Mouse (Mus musculus): ENCODE data around the gene G6pc. TPM values are rescaled to one million over a fixed set of nuclear protein-coding genes. Genes with fewer than 3 reads are reported as not detected.
A peak's percentile ranks its signal among the peaks of the same experiment; 100 is the strongest.

The G6pc gene
- polyA plus RNA-seq, 2 experiments = not detected

DNA sequence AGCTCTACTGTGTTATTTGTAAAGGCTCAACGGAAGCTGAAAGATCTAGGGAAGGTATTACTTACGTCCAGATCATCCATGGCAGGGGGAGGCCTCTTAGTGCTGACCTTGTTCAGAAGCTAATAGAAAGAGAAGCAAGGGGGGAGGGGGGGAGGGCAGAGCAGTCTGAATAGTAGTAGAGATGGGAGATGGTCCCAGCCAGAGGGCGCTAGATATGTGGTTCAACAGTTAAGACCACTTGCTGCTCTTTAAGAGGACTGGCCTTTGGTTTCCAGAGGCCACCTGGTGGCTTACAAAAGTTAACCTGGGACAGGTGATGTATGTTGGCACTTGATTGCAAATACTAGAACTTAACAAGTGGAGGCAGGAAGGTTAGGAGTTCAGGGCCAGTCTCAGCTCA, 52.2 kb downstream of the G6pc start:
- WGBS = 33% methylated on average over 3 of the region's 3 CpGs
- H3K4me1 ChIP-seq (ENCODE audit: control insufficient read depth, insufficient read depth, low read length) = peaks cover 15% of the 10 kb centered on the region
- no peak for TF ChIP-seq POLR2A (IDR thresholded peaks at IDR 0.05; ENCODE audit: borderline replicate concordance, extremely low read depth, insufficient read depth, insufficient read length)
- H3K36me3 ChIP-seq (ENCODE audit: control insufficient read depth, insufficient read depth, low read length) = no peaks in the 10 kb centered on the region
- H3K9ac ChIP-seq (ENCODE audit: low read depth, low read length, severe bottlenecking) = no peak overlapping the region
- no peaks in the 10 kb centered on the region for H3K27me3 ChIP-seq (ENCODE audit: control insufficient read depth, insufficient read depth, low read length)
- no peaks in the 10 kb centered on the region for H3K9me3 ChIP-seq (ENCODE audit: control insufficient read depth, low read length)
- no peak for ATAC-seq (ENCODE audit: low FRiP score, low read depth)
- H3K4me3 ChIP-seq (replicated peaks; ENCODE audit: low read length) = no peak overlapping the region
- H3K4me2 ChIP-seq (replicated peaks; ENCODE audit: low read depth, low read length, severe bottlenecking) = no peak overlapping the region
- no peak overlapping the region for H3K27ac ChIP-seq (replicated peaks; ENCODE audit: low read depth, low read length)
- DNase-seq (ENCODE audit: low spot score) = no peak

DNA sequence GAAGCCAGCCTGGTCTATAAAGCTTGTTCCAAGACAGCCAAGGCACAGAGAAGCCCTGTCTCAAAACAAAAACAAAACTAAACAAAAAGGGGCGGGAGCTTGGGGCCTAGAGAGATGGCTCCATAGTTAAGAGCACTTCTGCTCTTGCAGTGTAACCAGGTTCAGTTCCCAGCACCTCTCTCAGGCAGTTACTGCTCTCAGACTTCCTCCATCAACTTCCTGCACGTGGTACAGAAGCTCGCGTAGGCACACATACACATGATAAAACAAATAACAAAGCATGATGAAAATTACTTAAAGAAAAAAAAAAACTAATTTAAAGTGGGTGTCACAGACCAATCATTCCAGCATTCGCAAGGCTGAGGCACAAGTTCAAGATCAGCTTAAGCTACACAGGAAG, 52.8 kb downstream of the G6pc start:
- Histone ChIP-seq H3K4me3 (replicated peaks; ENCODE audit: low read length) (no peak overlapping the region), H3K27me3 (ENCODE audit: control insufficient read depth, insufficient read depth, low read length) (no peaks in the 10 kb centered on the region), H3K4me2 (replicated peaks; ENCODE audit: low read depth, low read length, severe bottlenecking) (no peak overlapping the region), H3K27ac (replicated peaks; ENCODE audit: low read depth, low read length) (no peak overlapping the region), H3K9ac (ENCODE audit: low read depth, low read length, severe bottlenecking) (no peak overlapping the region), H3K36me3 (ENCODE audit: control insufficient read depth, insufficient read depth, low read length) (no peaks in the 10 kb centered on the region), H3K4me1 (ENCODE audit: control insufficient read depth, insufficient read depth, low read length) (peaks cover 15% of the 10 kb centered on the region), H3K9me3 (ENCODE audit: control insufficient read depth, low read length) (no peaks in the 10 kb centered on the region)
- ATAC-seq (ENCODE audit: low FRiP score, low read depth) = no peak
- WGBS = 87% methylated on average over 5 of the region's 5 CpGs
- no peak for DNase-seq (ENCODE audit: low spot score)
- TF ChIP-seq POLR2A (IDR thresholded peaks at IDR 0.05; ENCODE audit: borderline replicate concordance, extremely low read depth, insufficient read depth, insufficient read length) = no peak

DNA sequence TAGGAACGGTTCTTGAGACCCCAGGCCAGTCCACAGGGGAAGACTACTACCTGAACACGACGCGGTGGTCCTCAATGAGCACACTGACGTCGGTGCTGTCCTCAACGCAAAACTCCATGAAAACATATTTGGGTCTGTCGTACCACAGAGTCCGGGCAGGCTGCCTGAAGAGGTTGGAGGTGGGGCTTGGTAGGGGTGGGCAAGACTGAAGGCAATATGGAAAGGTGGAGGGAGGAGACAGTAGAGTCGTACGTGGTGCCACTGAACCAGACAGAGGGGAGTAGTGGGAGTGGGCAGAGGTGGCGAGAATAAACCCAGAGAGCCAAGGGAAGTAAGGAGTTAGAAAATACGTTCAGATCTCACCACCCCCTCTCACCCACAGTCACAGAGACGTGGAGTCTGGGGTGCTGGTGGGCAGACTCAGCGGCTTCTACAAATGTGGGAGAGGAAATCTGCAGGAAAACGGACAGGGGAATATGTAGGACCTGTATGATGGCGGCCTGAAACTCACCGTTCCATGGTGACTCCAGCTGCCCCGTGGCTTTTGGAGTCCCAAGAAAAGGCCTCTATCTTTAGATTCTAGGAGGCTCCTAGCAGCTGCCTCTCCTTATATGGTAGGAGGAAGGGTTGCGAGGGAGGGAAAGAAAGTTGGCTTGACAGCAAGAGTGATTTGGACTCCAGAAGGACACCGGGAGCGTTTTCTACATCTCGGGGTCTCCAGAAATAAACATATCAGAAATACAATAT, 56.9 kb downstream of the G6pc start, which contains the start of gene Gm27029:
Gene Gm27029, minus strand, starts transcription at position 692 of the 747 bp plus-strand sequence.
- H3K9ac ChIP-seq (ENCODE audit: low read depth, low read length, severe bottlenecking) = peak within 1 kb of the TSS; percentile 73
- peaks cover under 1% of the 10 kb centered on the region for H3K36me3 ChIP-seq (ENCODE audit: control insufficient read depth, insufficient read depth, low read length)
- H3K4me3 ChIP-seq (replicated peaks; ENCODE audit: low read length) = peak within 1 kb of the TSS; percentile 97
- H3K9me3 ChIP-seq (ENCODE audit: control insufficient read depth, low read length) = no peaks in the 10 kb centered on the region
- DNase-seq (ENCODE audit: low spot score) = no peak
- peaks cover 19% of the 10 kb centered on the region for H3K4me1 ChIP-seq (ENCODE audit: control insufficient read depth, insufficient read depth, low read length)
- ATAC-seq (ENCODE audit: low FRiP score, low read depth) = peak; percentile 76
- H3K27me3 ChIP-seq (ENCODE audit: control insufficient read depth, insufficient read depth, low read length) = no peaks in the 10 kb centered on the region
- no peak for TF ChIP-seq POLR2A (IDR thresholded peaks at IDR 0.05; ENCODE audit: borderline replicate concordance, extremely low read depth, insufficient read depth, insufficient read length)
- WGBS = 4% methylated on average over 23 of the region's 23 CpGs
- H3K27ac ChIP-seq (replicated peaks; ENCODE audit: low read depth, low read length) = peak within 1 kb of the TSS; percentile 72
- peak within 1 kb of the TSS; percentile 82 for H3K4me2 ChIP-seq (replicated peaks; ENCODE audit: low read depth, low read length, severe bottlenecking)

- Histone ChIP-seq H3K4me2 (replicated peaks; ENCODE audit: low read depth, low read length, severe bottlenecking) (peak within 1 kb of the TSS; percentile 82), H3K9ac (ENCODE audit: low read depth, low read length, severe bottlenecking) (peak within 1 kb of the TSS; percentile 73), H3K27me3 (ENCODE audit: control insufficient read depth, insufficient read depth, low read length) (no peaks in the 10 kb centered on the region), H3K4me1 (ENCODE audit: control insufficient read depth, insufficient read depth, low read length) (peaks cover 19% of the 10 kb centered on the region), H3K4me3 (replicated peaks; ENCODE audit: low read length) (peak within 1 kb of the TSS; percentile 97), H3K27ac (replicated peaks; ENCODE audit: low read depth, low read length) (peak within 1 kb of the TSS; percentile 72), H3K36me3 (ENCODE audit: control insufficient read depth, insufficient read depth, low read length) (peaks cover 10% of the 10 kb centered on the region), H3K9me3 (ENCODE audit: control insufficient read depth, low read length) (no peaks in the 10 kb centered on the region)
- DNase-seq (ENCODE audit: low spot score) (peak; percentile 97), ATAC-seq (ENCODE audit: low FRiP score, low read depth) (peak; percentile 95)
- 1% methylated on average over 72 of the region's 81 CpGs for WGBS
- peak; percentile 50; the same call in 1 of the 2 replicates for TF ChIP-seq POLR2A (IDR thresholded peaks at IDR 0.05; ENCODE audit: borderline replicate concordance, extremely low read depth, insufficient read depth, insufficient read length)
These were observed 57.8 kb downstream of the G6pc start, which contains the start of the genes Rundc1 and Ptges3l for GRCm38 (mm10) chr11:101424925-101425813. TSS of gene Rundc1 (plus strand) at chr11:101425085. TSS of gene Ptges3l (minus strand) at chr11:101425333.

GRCm38 (mm10) chr11:101426165-101426564, 58.8 kb downstream of the G6pc start:
- DNase-seq (ENCODE audit: low spot score) = no peak
- TF ChIP-seq POLR2A (IDR thresholded peaks at IDR 0.05; ENCODE audit: borderline replicate concordance, extremely low read depth, insufficient read depth, insufficient read length) = no peak
- Histone ChIP-seq H3K9me3 (ENCODE audit: control insufficient read depth, low read length) (no peaks in the 10 kb centered on the region), H3K4me3 (replicated peaks; ENCODE audit: low read length) (peak overlapping the region; percentile 97), H3K36me3 (ENCODE audit: control insufficient read depth, insufficient read depth, low read length) (peaks cover 19% of the 10 kb centered on the region), H3K4me2 (replicated peaks; ENCODE audit: low read depth, low read length, severe bottlenecking) (peak overlapping the region; percentile 82), H3K27me3 (ENCODE audit: control insufficient read depth, insufficient read depth, low read length) (no peaks in the 10 kb centered on the region), H3K4me1 (ENCODE audit: control insufficient read depth, insufficient read depth, low read length) (peaks cover 19% of the 10 kb centered on the region), H3K27ac (replicated peaks; ENCODE audit: low read depth, low read length) (no peak overlapping the region), H3K9ac (ENCODE audit: low read depth, low read length, severe bottlenecking) (0 out of 2 replicates have a peak overlapping the region, but pooled peaks have one; percentile 73)
- 61% methylated on average over 8 of the region's 8 CpGs for WGBS
- ATAC-seq (ENCODE audit: low FRiP score, low read depth) = no peak

Small RNAs within 50 kb of the gene (microRNA-seq; reads per million reads assigned to microRNA genes)
- not detected for gene Gm25593
- gene Mir6929 = not detected

Other genes with a start within 250 kb of the G6pc start
- gene Retreg3, start 247.7 kb upstream of the G6pc start, polyA plus RNA-seq (2012; rRNA removed) = 53.6 and 65.4 TPM in 2 replicates
- 11.3 and 12.7 TPM in 2 replicates for gene Retreg3, start 247.7 kb upstream of the G6pc start, polyA plus RNA-seq (2014; fragmentation: Nextera tagmentation; extraction: Ambion mirVana)
- gene Tubg1, start 247.6 kb upstream of the G6pc start, polyA plus RNA-seq (2012; rRNA removed) = 32.4 and 36.8 TPM in 2 replicates
- 52.5 and 52.7 TPM in 2 replicates for gene Tubg1, start 247.6 kb upstream of the G6pc start, polyA plus RNA-seq (2014; fragmentation: Nextera tagmentation; extraction: Ambion mirVana)
- 6.2 and 7.3 TPM in 2 replicates for gene Tubg2, start 211.7 kb upstream of the G6pc start, polyA plus RNA-seq (2012; rRNA removed)
- 7.1 and 8.0 TPM in 2 replicates for gene Tubg2, start 211.7 kb upstream of the G6pc start, polyA plus RNA-seq (2014; fragmentation: Nextera tagmentation; extraction: Ambion mirVana)
- 1.5 and 2.1 TPM in 2 replicates for gene Cntnap1, start 197.0 kb upstream of the G6pc start, polyA plus RNA-seq (2012; rRNA removed)
- 0.56 and 0.64 TPM in 2 replicates for gene Cntnap1, start 197.0 kb upstream of the G6pc start, polyA plus RNA-seq (2014; fragmentation: Nextera tagmentation; extraction: Ambion mirVana)
- gene Plekhh3, start 196.2 kb upstream of the G6pc start, polyA plus RNA-seq (2012; rRNA removed) = 17.4 and 20.6 TPM in 2 replicates
- gene Plekhh3, start 196.2 kb upstream of the G6pc start, polyA plus RNA-seq (2014; fragmentation: Nextera tagmentation; extraction: Ambion mirVana) = 19.6 and 20.5 TPM in 2 replicates
- 0.09 and 0.17 TPM in 2 replicates for gene Ccr10, start 192.1 kb upstream of the G6pc start, polyA plus RNA-seq (2012; rRNA removed)
- gene Ccr10, start 192.1 kb upstream of the G6pc start, polyA plus RNA-seq (2014; fragmentation: Nextera tagmentation; extraction: Ambion mirVana) = 0.11 and 0.41 TPM in 2 replicates
- 28.3 and 28.4 TPM in 2 replicates for gene Ezh1, start 141.1 kb upstream of the G6pc start, polyA plus RNA-seq (2012; rRNA removed)
- 14.4 and 17.0 TPM in 2 replicates for gene Ezh1, start 141.1 kb upstream of the G6pc start, polyA plus RNA-seq (2014; fragmentation: Nextera tagmentation; extraction: Ambion mirVana)
- gene Ramp2, start 121.5 kb upstream of the G6pc start, polyA plus RNA-seq (2012; rRNA removed) = 89.4 and 108 TPM in 2 replicates
- gene Ramp2, start 121.5 kb upstream of the G6pc start, polyA plus RNA-seq (2014; fragmentation: Nextera tagmentation; extraction: Ambion mirVana) = 98.9 and 104 TPM in 2 replicates
- 70.3 and 71.7 TPM in 2 replicates for gene Vps25, start 113.9 kb upstream of the G6pc start, polyA plus RNA-seq (2012; rRNA removed)
- 120 and 124 TPM in 2 replicates for gene Vps25, start 113.9 kb upstream of the G6pc start, polyA plus RNA-seq (2014; fragmentation: Nextera tagmentation; extraction: Ambion mirVana)
- 14.9 and 18.4 TPM in 2 replicates for gene Wnk4, start 107.0 kb upstream of the G6pc start, polyA plus RNA-seq (2012; rRNA removed)
- gene Wnk4, start 107.0 kb upstream of the G6pc start, polyA plus RNA-seq (2014; fragmentation: Nextera tagmentation; extraction: Ambion mirVana) = 9.9 and 10.7 TPM in 2 replicates
- gene Cntd1, start 88.5 kb upstream of the G6pc start, polyA plus RNA-seq (2012; rRNA removed) = 1.1 and 1.6 TPM in 2 replicates
- gene Cntd1, start 88.5 kb upstream of the G6pc start, polyA plus RNA-seq (2014; fragmentation: Nextera tagmentation; extraction: Ambion mirVana) = 0.61 and 0.93 TPM in 2 replicates
- 110 and 183 TPM in 2 replicates for gene Coa3, start 88.4 kb upstream of the G6pc start, polyA plus RNA-seq (2012; rRNA removed)
- gene Coa3, start 88.4 kb upstream of the G6pc start, polyA plus RNA-seq (2014; fragmentation: Nextera tagmentation; extraction: Ambion mirVana) = 182 and 187 TPM in 2 replicates
- 86.5 and 100 TPM in 2 replicates for gene Becn1, start 65.3 kb upstream of the G6pc start, polyA plus RNA-seq (2012; rRNA removed)
- 118 and 135 TPM in 2 replicates for gene Becn1, start 65.3 kb upstream of the G6pc start, polyA plus RNA-seq (2014; fragmentation: Nextera tagmentation; extraction: Ambion mirVana)
- gene Psme3, start 51.3 kb upstream of the G6pc start, polyA plus RNA-seq (2012; rRNA removed) = 128 and 142 TPM in 2 replicates
- 105 TPM in 2 replicates for gene Psme3, start 51.3 kb upstream of the G6pc start, polyA plus RNA-seq (2014; fragmentation: Nextera tagmentation; extraction: Ambion mirVana)
- gene Aoc2, start 42.5 kb upstream of the G6pc start, polyA plus RNA-seq (2012; rRNA removed) = 6.2 and 8.2 TPM in 2 replicates
- 0.84 and 0.86 TPM in 2 replicates for gene Aoc2, start 42.5 kb upstream of the G6pc start, polyA plus RNA-seq (2014; fragmentation: Nextera tagmentation; extraction: Ambion mirVana)
- gene Aoc3, start 37.0 kb upstream of the G6pc start, polyA plus RNA-seq (2012; rRNA removed) = 3.1 TPM in 2 replicates
- 0.68 and 1.0 TPM in 2 replicates for gene Aoc3, start 37.0 kb upstream of the G6pc start, polyA plus RNA-seq (2014; fragmentation: Nextera tagmentation; extraction: Ambion mirVana)
- gene Aarsd1, start 50.1 kb downstream of the G6pc start, polyA plus RNA-seq (2012; rRNA removed) = 39.3 and 41.1 TPM in 2 replicates
- 62.8 and 63.2 TPM in 2 replicates for gene Aarsd1, start 50.1 kb downstream of the G6pc start, polyA plus RNA-seq (2014; fragmentation: Nextera tagmentation; extraction: Ambion mirVana)
- 1.3 and 4.2 TPM in 2 replicates for gene Gm27029, start 57.2 kb downstream of the G6pc start, polyA plus RNA-seq (2012; rRNA removed)
- gene Gm27029, start 57.2 kb downstream of the G6pc start, polyA plus RNA-seq (2014; fragmentation: Nextera tagmentation; extraction: Ambion mirVana) = 11.8 and 12.1 TPM in 2 replicates
- 19.3 and 20.6 TPM in 2 replicates for gene Rundc1, start 57.5 kb downstream of the G6pc start, polyA plus RNA-seq (2012; rRNA removed)
- gene Rundc1, start 57.5 kb downstream of the G6pc start, polyA plus RNA-seq (2014; fragmentation: Nextera tagmentation; extraction: Ambion mirVana) = 17.6 and 17.8 TPM in 2 replicates
- gene Ptges3l, start 57.8 kb downstream of the G6pc start, polyA plus RNA-seq (2012; rRNA removed) = 23.7 and 27.5 TPM in 2 replicates
- gene Ptges3l, start 57.8 kb downstream of the G6pc start, polyA plus RNA-seq (2014; fragmentation: Nextera tagmentation; extraction: Ambion mirVana) = 13.9 and 20.5 TPM in 2 replicates
- gene Rpl27, start 74.7 kb downstream of the G6pc start, polyA plus RNA-seq (2012; rRNA removed) = 1,216 and 1,303 TPM in 2 replicates
- 384 and 422 TPM in 2 replicates for gene Rpl27, start 74.7 kb downstream of the G6pc start, polyA plus RNA-seq (2014; fragmentation: Nextera tagmentation; extraction: Ambion mirVana)
- 13.1 and 15.2 TPM in 2 replicates for gene Ifi35, start 80.8 kb downstream of the G6pc start, polyA plus RNA-seq (2012; rRNA removed)
- gene Ifi35, start 80.8 kb downstream of the G6pc start, polyA plus RNA-seq (2014; fragmentation: Nextera tagmentation; extraction: Ambion mirVana) = 16.1 and 16.7 TPM in 2 replicates
- 20.7 and 21.8 TPM in 2 replicates for gene Rnd2, start 97.4 kb downstream of the G6pc start, polyA plus RNA-seq (2012; rRNA removed)
- 8.4 and 10.4 TPM in 2 replicates for gene Rnd2, start 97.4 kb downstream of the G6pc start, polyA plus RNA-seq (2014; fragmentation: Nextera tagmentation; extraction: Ambion mirVana)
- 88.0 and 96.1 TPM in 2 replicates for gene Vat1, start 98.7 kb downstream of the G6pc start, polyA plus RNA-seq (2012; rRNA removed)
- 56.1 and 63.3 TPM in 2 replicates for gene Vat1, start 98.7 kb downstream of the G6pc start, polyA plus RNA-seq (2014; fragmentation: Nextera tagmentation; extraction: Ambion mirVana)
- 8.7 and 9.9 TPM in 2 replicates for gene Brca1, start 184.4 kb downstream of the G6pc start, polyA plus RNA-seq (2012; rRNA removed)
- 10.7 and 11.6 TPM in 2 replicates for gene Brca1, start 184.4 kb downstream of the G6pc start, polyA plus RNA-seq (2014; fragmentation: Nextera tagmentation; extraction: Ambion mirVana)
- gene Nbr1, start 184.6 kb downstream of the G6pc start, polyA plus RNA-seq (2012; rRNA removed) = 82.7 and 93.1 TPM in 2 replicates
- 62.8 and 71.3 TPM in 2 replicates for gene Nbr1, start 184.6 kb downstream of the G6pc start, polyA plus RNA-seq (2014; fragmentation: Nextera tagmentation; extraction: Ambion mirVana)
- gene Tmem106a, start 214.7 kb downstream of the G6pc start, polyA plus RNA-seq (2012; rRNA removed) = 9.3 and 11.6 TPM in 2 replicates
- 3.8 and 5.4 TPM in 2 replicates for gene Tmem106a, start 214.7 kb downstream of the G6pc start, polyA plus RNA-seq (2014; fragmentation: Nextera tagmentation; extraction: Ambion mirVana)
- not detected in 2 replicates for gene Gm11634, start 231.7 kb downstream of the G6pc start, polyA plus RNA-seq (2012; rRNA removed)
- gene Gm11634, start 231.7 kb downstream of the G6pc start, polyA plus RNA-seq (2014; fragmentation: Nextera tagmentation; extraction: Ambion mirVana) = not detected in 2 replicates